Mouse (Mus musculus): ENCODE measurements at regions not wholly inside any gene's neighbourhood (a gene's known extent, or its start where the extent isn't known, plus 50 kb on each side); places are given as distances from the start of the nearest gene placed in this dataset.
"Not testable (repeated sequence)": the region's sequence is repeated elsewhere in the genome, so short reads cannot be mapped to it uniquely, and the experiment has no call there.

DNA sequence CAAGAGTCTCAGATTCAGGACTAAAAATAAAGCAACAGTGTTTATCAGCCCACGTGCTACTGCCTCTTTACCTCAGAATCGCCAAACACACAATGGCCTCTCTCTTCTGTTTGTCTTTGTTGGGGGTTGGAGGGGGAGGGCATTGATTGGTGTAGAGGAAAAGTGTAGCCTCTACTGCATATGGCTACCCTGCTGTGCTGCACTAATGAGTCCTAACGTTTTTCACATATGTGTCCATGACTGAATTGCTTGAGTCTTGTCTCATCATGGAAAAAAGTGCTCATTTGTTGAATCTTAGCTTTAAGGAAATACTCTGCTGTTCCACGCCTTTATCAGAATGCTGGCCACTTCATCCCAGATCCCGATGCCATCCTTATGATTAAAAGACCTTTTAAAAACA is 459.7 kb upstream of the N6amt1 start:
- no peak for DNase-seq

DNA sequence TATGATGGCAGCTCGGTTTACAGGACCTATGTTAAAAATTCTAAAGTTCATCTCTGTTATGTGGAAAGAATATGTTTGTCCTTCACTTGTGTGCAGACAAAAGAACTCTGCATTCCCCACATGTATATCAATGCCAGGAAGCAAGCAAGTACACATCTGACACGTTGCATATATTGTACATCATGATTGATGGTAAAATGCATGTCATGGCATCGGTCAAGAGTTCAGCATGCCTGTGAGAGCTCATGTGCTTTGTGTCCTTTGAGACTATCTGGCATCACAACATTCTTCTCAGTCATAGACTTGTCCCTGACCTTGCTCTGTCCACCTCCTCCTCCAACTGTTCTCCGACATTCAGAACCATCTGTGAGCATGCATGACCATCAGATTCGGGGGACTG is 465.6 kb upstream of the N6amt1 start:
- no peak for DNase-seq

- no peak for DNase-seq
These were observed 466.4 kb upstream of the N6amt1 start for GRCm38 (mm10) chr16:86887605-86888004.

DNA sequence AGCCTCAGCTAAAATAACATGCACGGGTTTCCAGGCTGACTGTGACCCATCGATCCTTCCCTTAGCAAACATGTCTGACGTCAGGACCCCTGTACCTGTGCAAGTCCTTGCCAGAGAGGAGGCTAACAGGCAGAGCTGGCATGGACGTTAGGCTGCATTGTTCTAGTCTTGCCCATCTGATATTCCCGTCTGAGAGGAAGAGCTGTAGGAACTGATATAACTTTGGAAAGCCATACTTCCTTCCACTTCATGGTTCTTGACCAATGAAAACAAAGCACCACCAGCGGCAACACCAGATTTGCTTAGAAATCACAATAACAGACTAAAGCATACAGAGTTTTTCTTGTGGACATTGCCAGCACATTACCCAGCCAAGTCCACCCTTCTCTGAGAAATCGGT is 470.1 kb upstream of the N6amt1 start:
- no peak for DNase-seq

DNA sequence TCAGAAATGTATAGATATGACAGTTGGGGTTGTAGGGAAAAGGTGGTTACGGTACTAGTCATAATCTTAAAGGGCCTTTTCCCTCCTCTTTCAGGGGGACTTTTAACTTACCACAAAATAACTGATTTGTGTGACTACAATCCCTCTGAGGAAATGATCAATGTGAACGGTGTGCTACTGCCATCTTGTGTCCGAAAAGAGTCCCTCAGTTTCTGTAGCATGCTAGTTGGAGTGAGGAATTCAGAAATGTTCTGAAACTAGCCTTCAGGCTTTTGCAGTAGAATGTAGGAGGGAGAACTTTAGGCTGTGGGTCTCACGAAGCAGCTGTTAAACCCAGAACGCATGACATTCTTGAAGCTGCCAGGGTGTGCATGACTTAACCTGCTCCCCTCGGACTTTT is 471.5 kb upstream of the N6amt1 start:
- peak; percentile 37 for DNase-seq

DNA sequence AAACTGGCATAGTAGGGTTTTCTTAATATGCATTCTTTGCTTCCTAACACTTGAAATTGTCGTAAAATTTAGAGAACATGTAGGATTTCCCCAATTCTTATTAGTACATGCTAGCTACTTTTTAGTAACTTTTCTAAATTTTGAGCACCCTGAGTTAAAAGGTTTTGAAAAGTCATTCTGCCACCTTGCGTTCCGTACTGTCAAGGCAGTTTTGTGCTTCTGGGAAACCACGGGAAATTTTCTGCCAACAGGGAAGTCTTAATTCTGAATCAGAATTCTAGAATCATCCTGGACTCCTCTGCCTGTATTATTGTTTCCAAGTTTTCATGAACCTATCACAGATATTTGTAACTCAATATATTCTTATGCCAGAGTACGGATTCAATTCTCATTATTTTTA is 472.4 kb upstream of the N6amt1 start:
- DNase-seq = no peak

- no peak for DNase-seq
These were observed 493.2 kb upstream of the N6amt1 start for GRCm38 (mm10) chr16:86860828-86861227.

- DNase-seq = no peak
These were observed 498.1 kb upstream of the N6amt1 start for GRCm38 (mm10) chr16:86855891-86856290.

GRCm38 (mm10) chr16:86855312-86855711 is 498.7 kb upstream of the N6amt1 start:
- no peak for DNase-seq

GRCm38 (mm10) chr16:86853398-86853797 is 500.6 kb upstream of the N6amt1 start:
- no peak for DNase-seq

GRCm38 (mm10) chr16:86838457-86839337 is 515.3 kb upstream of the N6amt1 start:
- peak; percentile 4 for DNase-seq

- DNase-seq = no peak
These were observed 526.3 kb upstream of the N6amt1 start for GRCm38 (mm10) chr16:86827645-86828044.

GRCm38 (mm10) chr16:86826641-86827040 is 527.3 kb upstream of the N6amt1 start:
- no peak for DNase-seq

DNA sequence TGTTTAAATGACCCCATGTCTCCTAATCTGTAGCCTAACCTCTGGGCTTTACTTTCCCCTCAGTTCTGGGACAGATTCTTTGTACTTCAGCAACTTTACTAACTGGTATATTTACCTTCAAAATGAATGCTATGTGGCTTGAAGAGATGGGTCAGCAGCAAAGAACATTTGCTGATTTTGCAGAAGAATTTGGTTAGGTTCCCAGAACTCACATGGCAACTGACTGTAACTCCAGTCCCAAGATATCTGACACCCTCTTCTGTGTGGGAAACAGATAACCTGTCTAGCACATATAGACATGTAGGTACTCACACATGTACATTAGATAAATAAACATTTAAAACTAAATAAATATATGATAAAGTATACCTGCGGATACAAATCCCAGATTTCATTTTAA is 530.5 kb upstream of the N6amt1 start:
- DNase-seq = no peak

DNA sequence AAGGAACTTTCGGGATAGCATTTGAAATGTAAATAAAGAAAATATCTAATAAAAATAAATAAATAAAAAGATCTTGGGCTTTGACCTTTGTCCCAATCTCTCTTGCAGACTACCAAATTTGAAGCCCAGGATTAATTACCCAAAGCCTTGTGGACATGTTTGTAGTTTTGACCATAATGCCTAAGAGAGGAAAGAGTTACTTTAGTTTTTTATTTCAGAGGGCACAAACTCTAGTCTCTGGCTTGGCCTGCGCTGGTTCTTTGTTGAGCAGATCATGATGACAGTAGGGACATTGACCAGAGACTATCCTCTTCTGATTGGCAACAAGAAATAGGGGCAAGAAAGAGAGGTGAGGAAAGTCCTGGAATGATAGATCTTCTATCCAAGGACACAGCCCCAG is 532.4 kb upstream of the N6amt1 start:
- DNase-seq = no peak

DNA sequence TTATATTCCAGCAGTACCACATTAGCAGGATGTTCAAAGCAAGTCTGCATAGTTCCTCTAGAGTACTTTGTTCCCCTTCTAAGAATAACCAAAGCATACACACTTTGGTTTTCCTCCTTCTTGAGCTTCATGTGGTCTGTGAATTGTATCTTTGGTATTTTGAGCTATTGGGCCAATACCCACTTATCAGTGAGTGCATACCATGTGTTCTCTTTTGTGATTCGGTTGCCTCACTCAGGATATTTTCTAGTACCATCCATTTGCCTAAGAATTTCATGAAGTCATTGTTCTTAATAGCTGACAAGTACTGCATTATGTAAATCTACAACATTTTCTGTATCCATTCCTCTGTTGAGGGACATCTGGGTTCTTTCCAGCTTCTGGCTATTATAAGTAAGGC is 535.3 kb upstream of the N6amt1 start:
- not testable (repeated sequence) for DNase-seq

- no peak for DNase-seq
These were observed 537.0 kb upstream of the N6amt1 start for GRCm38 (mm10) chr16:86816763-86817593.

DNA sequence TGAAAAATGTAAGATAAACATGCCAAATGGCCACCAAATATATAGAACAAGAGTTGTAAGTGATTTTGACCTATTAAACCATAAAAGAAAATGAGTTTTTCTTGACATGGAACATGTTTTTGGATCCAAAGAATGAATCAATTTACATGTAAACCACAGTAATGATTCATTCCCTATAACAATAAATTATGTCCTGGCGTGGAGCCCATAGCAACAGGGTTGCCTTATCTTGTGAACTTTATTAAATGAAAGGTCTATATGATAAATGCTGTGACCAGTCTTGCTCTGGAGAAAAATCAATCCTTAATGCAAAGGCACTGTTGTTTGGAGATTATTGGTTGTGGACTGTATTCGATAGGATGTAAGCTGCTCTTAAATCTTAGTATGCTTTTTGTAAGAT is 538.0 kb upstream of the N6amt1 start:
- DNase-seq = no peak

DNA sequence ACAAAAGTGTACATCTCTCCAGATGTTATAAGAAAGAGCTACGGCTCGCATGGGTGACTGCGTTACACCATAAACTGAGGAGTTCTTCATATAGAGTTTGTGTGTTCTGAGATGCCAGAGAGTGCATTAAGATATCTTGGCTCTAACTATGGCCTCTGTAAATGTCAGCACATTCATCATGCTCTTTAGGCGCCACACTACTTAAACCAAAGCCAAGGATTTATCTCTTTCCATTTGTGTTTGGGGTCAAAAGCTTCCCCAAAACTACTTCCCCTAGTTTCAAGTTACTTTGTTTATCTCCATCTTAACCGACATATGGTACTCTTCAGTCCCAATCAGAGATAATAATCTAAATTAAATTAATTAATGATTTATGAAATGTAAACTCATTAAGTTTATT is 541.3 kb upstream of the N6amt1 start:
- DNase-seq = no peak

- no peak for DNase-seq
These were observed 545.2 kb upstream of the N6amt1 start for GRCm38 (mm10) chr16:86808644-86809324.

GRCm38 (mm10) chr16:86806374-86806773 is 547.6 kb upstream of the N6amt1 start:
- DNase-seq = no peak

DNA sequence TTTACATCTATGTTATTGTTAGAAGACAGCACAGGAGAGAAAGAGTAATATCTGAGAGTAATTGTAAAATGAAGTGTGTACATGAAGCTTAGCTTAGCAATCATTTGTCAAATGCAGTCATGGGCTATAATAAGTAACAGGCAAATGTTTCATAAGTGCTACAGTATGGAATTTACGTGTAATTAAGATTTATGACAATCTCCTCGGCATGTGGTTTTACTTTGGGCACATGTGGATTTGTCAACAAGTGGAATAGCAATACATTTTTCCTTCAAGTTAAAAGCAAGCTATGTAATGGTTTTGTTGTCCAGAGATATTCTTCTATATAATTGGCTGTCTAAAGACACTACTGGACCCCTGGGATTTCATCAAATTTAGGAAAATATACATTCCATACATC is 577.9 kb upstream of the N6amt1 start:
- DNase-seq = no peak

DNA sequence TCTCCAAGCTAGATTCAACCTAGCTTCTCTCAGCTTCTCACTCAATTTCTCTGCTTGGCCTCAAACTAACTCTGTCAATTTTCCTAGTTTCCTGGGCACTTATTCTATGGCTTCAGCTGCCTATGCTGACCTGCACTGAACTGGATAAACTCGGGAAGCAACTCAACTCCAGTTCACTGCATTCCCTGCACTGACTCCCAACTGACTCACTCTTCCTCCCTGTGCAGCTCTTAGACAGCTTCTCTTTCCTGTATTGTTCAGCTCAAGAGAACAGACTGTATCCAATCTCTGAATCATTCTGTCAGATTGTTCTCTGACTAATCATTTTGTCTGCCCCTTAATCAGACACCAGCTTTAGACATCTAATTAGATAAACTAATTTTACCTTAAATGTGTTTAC is 581.4 kb upstream of the N6amt1 start:
- no peak for DNase-seq

DNA sequence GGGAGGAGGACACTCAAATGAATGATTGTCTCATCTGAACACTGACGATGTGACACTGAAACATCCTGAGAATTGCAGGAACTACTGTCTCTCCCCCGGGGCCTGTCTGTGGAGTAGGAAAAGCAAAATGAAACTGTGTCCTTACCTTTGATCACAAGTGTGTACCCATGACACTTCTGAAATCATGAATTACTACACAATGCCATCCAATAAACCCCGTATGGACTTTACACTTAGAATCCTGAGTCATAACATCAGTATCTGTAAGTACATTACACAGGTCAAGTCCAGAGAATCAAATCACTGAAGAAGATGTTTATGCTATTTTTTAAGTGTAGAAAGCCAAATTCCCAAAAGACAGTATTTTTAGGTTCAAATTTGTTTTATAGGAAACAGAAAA is 585.1 kb upstream of the N6amt1 start:
- no peak for DNase-seq

Data from cerebellum, adult 9-10 months (tissue).